Mouse (Mus musculus) myocyte (in vitro differentiated cells): ENCODE measurements at regions not wholly inside any gene's neighbourhood (a gene's known extent, or its start where the extent isn't known, plus 50 kb on each side); places are given as distances from the start of the nearest gene placed in this dataset.

ENCODE experiments used
- E2F4 ChIP-seq: IDR thresholded peaks from one replicate; pipeline ENCODE4 v1.6.1; 2011; ENCODE audit warnings: mild to moderate bottlenecking, control low read depth, moderate library complexity; ENCODE audit not compliant: insufficient read depth
- MAX ChIP-seq: IDR thresholded peaks from one replicate; pipeline ENCODE4 v1.6.1; 2011; ENCODE audit warnings: low read depth, mild to moderate bottlenecking, control low read depth
- POLR2A ChIP-seq: IDR thresholded peaks from one replicate; pipeline ENCODE4 v1.6.1; 2011; ENCODE audit warnings: low read depth, mild to moderate bottlenecking, control low read depth, moderate library complexity; ENCODE audit not compliant: insufficient read length
- REST ChIP-seq: IDR thresholded peaks from one replicate; pipeline ENCODE4 v1.6.1; 2011; ENCODE audit warnings: mild to moderate bottlenecking, control low read depth, moderate library complexity; ENCODE audit not compliant: insufficient read depth, insufficient read length
- TCF12 ChIP-seq: IDR thresholded peaks from one replicate; pipeline ENCODE4 v1.6.1; 2011; ENCODE audit warnings: mild to moderate bottlenecking, control low read depth; ENCODE audit not compliant: poor library complexity, insufficient read depth, severe bottlenecking
- USF1 ChIP-seq: IDR thresholded peaks from one replicate; pipeline ENCODE4 v1.6.1; 2011; ENCODE audit warnings: low read depth, mild to moderate bottlenecking, control low read depth, moderate library complexity

DNA sequence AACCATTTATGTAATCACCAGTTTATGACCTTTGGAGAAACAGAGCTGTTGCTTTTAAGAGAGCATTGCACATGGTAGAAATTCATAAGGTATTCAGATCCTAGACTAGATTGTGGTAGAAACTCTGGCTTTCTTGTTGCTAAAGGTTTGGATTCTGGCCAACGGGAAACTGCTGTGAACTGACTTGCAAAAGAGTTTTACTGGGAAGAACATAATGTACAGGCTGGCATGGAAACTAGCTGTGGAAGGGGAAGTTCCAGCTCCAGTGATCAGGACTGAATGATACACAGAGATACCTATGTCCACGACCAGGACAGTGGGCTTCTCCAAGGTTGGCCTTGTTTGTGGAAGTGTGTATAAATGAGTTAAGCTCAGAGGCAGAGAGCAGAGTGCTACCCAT lies 318.9 kb downstream of the Sv2b start:
- TF ChIP-seq MAX (no peak), POLR2A (no peak), USF1 (no peak), TCF12 (no peak), E2F4 (no peak), REST (no peak)
